Mouse (Mus musculus) embryo, embryonic 10.5 days (tissue): Measurements from ENCODE around the gene Gm20458.
A peak's percentile ranks its signal among the peaks of the same experiment; 100 is the strongest.

Source experiments
- DNase-seq: peaks from one replicate; pipeline ENCODE4 v3.0.0-alpha.2; 2015; ENCODE audit warnings: low spot score

Gm20458 gene

GRCm38 (mm10) chr2:164435216-164436090 lies 25.3 kb upstream of the Gm20458 start:
- no peak for DNase-seq

DNA sequence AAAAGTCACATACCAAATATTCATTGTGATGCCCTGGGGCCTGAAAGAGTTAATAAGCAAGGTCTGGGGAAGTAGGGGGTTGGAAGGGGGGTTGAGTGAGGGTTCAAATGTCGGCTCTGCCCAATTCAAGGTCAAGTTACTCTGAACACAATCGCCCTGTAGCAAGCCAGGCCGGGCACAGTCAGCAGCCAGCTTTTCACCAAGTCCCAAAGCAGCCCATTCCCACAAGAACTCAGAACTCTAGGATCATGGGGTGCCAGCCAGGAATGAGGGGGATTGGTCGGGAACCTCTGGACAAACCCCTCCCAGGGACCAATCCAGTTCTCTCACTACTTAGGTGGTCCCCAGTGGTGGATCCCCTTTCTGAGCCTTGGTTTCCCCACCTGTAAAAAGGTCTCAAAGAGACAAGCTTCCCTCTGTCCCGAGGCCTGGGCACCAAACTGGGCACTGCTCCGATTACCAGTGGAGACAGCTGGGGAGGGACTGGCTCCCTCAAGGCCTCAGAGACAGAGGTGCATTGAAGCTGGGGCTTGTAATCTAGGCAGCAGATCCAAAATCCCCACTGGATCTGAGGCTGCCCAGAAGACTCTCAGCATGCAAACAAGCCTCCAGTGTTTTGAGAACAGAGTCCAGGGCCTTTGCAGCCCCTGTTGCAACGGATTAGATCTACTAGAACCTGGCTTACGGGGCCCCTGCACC lies 24.4 kb upstream of the Gm20458 start:
- peak; percentile 39 for DNase-seq

DNA sequence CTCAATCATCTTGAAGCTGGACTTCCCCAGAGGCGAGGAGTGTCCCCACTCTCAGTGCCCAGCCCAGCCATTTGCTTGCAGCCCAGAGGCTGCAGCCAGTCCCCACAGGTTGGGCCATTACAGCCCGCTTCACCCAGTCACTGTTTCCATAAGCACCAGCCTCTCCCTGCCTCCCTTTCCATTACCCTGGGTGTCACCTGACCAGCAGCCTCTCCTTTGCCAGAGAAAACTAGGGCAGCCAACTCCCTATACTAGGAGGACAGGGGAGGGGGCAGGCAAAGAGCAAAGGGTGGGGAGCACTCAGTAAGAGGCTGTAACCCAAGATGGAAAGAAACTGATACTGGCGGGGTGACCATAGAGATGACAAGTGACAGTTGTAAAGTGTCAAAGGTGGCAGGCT lies 23.8 kb upstream of the Gm20458 start:
- DNase-seq, result no peak

GRCm38 (mm10) chr2:164437710-164438109 lies 23.1 kb upstream of the Gm20458 start:
- DNase-seq, result no peak

DNA sequence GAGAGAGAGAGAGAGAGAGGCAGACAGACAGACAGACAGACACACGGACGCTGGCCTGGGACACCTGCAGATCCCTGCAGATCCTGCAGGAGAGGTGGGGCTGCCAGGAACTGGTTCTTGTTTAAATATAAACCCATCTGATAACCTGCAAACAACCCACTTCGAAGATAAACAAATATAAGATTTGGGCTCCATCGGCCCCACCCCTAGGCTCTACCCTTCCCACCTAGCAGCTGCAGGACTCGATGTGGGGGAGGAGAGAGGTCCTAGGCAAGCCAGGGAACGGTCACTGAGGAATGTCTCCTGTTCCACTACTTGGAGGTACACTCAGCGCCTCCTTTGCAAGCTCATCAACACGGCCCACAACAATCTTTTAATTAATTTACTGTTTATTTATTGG lies 22.5 kb upstream of the Gm20458 start:
- no peak for DNase-seq

- DNase-seq, result no peak
Observed at GRCm38 (mm10) chr2:164439001-164439421, 21.8 kb upstream of the Gm20458 start.

- DNase-seq, result no peak
Observed at GRCm38 (mm10) chr2:164440314-164440713, 20.5 kb upstream of the Gm20458 start.

GRCm38 (mm10) chr2:164441155-164441554 lies 19.6 kb upstream of the Gm20458 start:
- DNase-seq, result no peak

DNA sequence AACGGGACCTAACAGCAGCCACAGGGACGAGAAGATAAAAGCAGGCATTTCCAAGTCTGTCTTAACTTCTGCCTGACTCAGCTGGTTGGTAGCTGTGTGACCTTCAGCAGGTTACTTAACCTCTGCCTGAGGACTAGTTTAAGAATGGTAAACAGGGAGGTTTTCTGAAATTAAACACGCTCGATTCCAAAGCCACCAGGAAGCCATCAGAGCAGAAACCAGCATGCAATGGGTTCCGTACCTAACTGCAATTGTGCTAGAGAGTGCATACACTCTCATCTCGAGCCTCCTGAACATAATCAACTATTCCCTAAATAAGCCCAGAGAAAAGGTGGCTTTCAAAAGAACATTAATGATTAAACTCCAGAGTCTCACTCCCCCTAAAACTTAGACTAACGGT lies 19.0 kb upstream of the Gm20458 start:
- DNase-seq, result no peak

DNA sequence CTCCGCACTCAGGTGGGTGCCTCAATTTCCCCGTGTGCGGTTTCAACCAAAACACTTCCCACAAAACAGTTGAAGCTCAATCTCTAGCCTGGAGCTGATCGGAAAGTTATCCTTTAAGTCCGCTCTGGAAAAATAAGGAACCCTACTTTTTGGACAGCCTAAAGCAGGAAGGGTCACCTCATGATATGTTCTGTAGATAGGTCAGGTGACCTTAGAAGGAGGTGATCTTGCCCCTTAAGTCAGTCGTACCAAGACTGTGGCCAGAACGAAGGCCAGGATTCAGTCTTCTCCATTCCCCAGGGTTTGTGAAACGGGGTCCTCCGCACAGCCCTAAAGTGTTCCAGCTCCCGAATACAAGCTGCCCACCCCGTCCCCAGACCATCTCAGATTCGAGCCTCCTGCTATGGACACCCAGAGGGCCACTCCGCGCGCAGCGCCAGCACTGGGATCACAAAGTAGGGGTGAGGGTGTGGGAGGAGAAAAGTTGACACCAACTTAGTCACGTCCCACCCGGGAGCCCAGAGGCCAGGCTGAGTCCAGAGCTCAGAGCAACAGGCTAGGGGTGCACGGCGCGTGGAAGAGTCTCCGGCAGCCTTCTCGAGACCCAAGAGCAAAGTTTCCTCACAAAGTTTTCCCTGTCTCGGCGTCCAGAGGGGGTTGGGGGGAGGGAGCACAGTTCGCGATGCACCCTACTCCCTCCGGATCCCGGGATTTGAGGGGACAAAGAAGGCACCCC lies 18.3 kb upstream of the Gm20458 start:
- DNase-seq, result peak; percentile 50

DNA sequence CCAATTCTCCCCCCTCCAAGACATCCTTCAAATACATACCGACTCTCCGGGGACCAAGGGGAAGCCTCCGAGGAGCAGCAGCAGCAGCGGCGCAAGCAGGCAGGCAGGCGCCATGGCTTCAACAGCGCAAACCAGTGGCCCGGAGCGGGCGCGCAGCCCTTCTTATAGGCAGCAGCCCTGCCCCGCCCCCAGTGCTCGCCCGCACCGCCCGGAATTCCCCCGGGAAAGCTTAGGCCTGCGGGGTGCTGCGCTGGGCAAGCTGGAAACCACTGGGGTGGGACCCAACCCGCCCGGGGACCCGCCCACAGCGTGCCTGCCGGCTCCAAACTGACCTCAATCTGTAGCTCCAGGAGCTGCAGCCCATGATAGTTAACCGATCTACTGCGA lies 17.7 kb upstream of the Gm20458 start:
- DNase-seq, result peak; percentile 84

DNA sequence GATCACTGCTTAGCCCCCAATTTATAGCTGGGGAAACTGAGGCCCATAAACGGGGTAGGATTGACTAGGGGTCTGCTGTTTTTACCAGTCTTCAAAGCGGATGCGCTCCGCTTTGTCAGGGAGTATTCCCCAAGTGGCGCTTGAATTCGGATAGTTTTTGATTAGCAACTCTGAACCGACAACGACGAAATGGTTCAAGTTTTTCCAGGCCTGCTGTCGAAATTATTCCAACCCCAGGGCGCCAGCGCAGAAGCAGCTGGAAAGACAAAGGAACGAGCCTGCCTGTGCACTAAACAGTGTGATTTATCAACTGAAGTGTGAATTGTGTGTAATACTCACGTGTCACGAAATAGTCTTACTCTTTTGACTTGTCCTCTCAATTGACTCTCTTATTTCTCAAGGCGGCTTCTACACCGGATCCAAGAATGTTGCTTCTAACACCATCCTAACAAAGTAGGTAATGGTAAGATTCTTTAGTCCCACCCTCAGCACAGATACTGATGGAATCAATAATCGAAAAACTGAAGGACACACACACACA lies 17.2 kb upstream of the Gm20458 start, which contains the start of gene Sdc4:
Sdc4 (minus strand) TSS at position 428 of the 541 bp plus-strand sequence.
- no peak for DNase-seq

DNA sequence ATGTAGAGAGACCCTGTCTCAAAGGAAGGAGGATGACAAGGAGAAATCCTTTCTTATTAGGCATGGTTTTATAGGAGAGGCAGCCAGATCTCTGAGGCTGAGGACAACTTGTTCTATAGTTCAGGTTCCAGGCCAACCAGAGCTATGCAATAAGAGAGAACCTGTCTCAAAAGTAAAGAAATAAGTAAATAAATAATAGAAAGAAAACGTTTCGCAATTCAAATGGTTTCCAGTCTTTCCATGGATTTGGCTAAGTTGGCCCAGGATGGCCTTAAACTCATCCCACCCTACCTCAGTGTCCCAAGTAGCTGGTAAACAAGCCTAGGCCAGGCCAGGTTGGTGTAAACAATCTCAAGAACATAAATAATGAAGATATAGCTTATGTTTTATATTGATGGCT lies 16.1 kb upstream of the Gm20458 start:
- DNase-seq, result no peak

GRCm38 (mm10) chr2:164445399-164446085 lies 15.2 kb upstream of the Gm20458 start:
- DNase-seq, result no peak

DNA sequence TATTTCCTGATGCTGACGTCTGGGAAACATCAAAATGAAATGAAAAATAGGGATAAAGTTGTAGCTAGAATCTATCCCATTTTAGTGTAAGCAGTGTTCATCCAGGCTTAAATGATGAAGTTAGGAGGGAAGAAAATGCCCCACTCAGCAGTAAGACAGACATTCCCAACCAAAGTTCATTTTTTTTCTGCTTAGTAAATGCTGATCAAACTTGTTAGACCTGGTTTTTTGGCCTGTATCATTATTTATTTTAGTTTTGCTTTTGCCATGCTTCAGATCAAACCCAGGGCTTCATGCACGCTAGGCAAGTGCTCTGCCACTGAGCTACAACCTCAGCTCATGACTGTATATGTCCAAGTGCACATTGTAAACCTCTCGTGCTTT lies 14.7 kb upstream of the Gm20458 start:
- DNase-seq, result no peak

DNA sequence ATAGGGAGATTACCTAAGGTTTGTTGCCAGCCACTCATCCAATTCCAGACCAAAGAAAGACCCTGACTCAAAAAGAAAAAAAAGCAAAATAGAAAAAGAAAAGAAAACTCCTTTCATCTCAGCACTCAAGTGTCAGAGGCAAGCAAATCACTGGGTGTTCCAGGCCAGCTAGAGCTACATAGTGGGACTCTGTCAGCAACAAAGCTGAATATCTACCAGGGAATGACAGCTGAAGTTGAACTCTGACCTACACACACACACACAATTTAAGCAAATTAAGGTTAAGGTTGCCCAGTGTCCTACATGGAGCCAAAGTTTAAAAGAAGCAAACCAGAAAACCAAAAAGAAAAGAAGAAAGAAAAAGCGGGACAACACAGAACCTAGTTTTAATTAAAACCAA lies 12.6 kb upstream of the Gm20458 start:
- DNase-seq, result no peak

DNA sequence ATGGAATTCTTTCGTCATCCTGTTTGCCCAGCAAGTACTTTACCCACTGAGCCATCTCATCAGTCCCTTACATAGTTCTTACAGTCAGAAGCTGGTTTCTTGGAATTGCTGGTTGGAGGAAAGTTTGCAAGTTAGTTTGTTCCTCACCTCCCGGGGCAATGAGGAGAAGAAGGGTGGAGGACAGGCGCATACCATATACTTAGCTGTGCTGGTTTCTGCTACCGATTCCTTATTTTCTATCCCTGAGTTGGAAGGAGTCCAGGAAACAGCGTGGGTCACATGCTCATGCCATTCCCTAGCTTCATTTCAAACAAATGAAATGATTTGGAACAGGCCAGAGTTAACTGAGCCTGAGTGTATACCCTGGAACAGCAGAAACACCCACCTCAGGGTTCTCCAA lies 11.8 kb upstream of the Gm20458 start:
- DNase-seq, result no peak

DNA sequence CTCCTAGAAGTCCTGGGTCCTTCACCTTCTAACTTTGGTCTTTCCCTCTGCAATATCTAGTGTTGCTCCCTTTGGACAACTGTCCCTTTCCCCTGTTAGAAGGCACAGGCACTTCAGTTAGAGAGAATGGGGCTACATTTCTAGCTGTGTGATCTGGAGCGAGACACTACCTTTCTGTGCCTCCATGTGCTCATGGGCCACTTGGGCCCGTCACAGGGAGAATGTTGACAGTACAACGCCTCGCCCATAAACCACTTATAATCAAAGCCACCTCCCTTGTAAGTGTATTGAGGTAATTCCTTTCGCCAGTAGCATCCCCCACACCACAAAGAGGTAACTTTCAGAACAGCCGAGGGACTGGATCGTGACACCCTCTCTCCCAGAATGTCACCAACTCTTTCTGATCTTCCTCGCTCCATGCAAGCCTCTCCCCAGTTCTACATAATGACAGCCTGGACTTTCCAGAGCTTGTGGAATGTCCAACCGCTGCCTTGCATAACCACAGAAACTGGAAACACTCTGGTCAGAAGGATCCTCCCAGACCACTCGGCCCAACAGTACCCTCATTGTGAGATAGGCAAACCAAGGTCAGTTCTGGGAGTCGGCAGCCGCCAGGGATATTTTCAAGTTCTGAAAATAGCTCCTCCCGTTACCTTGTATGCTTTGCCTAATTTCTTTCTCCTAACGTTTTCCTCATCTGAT lies 11.3 kb upstream of the Gm20458 start:
- DNase-seq, result no peak

GRCm38 (mm10) chr2:164452000-164452676 lies 8.6 kb upstream of the Gm20458 start:
- peak; percentile 21 for DNase-seq

DNA sequence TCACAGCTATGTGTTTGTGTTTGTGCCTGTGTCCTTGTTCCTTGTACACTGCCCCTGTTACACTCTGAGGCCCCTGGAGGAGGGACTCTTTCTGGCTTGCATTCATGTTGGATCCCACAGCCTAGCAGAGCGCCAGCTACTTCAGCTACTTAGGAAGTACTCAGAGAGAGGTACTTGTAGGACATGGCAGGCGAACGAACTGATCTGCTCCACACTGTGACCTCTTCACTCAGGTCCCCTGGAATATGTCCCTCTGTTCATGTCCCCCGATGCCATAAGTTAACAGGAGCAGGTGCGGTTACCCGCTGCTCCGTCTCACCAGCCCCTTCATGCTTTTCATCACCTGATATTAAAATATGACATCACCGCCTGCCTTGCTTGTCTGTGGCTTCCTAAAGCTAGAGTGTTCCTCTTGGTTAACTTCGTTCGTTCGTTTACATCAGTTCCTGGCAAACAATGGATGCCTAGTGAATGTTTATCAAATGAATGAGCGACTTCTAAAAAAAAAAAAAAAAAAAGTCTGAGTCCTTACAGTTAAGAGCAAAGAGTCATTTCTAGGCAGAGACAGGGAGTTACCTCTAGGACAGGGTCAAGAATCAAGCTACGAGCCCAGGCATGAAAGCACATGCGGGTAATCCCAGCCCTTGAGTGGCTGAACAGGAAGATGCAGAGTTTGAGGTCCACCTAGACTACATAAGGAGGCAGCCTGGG lies 7.6 kb upstream of the Gm20458 start:
- no peak for DNase-seq
